Mouse (Mus musculus): ENCODE measurements at regions not wholly inside any gene's neighbourhood (a gene's known extent, or its start where the extent isn't known, plus 50 kb on each side); places are given as distances from the start of the nearest gene placed in this dataset.

DNA sequence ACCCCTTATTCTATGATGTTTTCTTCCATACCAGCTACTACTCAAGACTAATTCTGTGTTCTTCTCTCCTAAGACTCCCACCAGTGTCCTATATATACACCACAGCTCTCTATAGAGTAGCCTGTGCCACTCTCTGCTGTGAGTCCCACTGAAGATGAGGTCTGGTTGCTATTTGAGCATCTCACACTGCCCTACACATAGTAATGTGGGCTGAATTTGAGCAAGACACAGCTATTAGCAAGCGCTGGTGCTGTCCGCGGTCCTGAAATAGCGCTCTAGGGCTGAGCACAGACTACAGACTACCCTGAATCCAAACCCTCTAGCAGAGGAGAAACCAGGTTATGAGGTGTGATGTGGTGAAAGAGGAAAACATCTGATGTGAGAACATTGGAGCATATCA is 59.5 kb upstream of the Gpr12 start:
- TF ChIP-seq CTCF (IDR thresholded peaks at IDR 0.05; ENCODE audit: low read depth) (no peak), EP300 (IDR thresholded peaks at IDR 0.05; ENCODE audit: low read depth) (no peak)
